Mouse (Mus musculus): Measurements from ENCODE around the gene Efr3b.
A peak's percentile ranks its signal among the peaks of the same experiment; 100 is the strongest.

Gene Efr3b

DNA sequence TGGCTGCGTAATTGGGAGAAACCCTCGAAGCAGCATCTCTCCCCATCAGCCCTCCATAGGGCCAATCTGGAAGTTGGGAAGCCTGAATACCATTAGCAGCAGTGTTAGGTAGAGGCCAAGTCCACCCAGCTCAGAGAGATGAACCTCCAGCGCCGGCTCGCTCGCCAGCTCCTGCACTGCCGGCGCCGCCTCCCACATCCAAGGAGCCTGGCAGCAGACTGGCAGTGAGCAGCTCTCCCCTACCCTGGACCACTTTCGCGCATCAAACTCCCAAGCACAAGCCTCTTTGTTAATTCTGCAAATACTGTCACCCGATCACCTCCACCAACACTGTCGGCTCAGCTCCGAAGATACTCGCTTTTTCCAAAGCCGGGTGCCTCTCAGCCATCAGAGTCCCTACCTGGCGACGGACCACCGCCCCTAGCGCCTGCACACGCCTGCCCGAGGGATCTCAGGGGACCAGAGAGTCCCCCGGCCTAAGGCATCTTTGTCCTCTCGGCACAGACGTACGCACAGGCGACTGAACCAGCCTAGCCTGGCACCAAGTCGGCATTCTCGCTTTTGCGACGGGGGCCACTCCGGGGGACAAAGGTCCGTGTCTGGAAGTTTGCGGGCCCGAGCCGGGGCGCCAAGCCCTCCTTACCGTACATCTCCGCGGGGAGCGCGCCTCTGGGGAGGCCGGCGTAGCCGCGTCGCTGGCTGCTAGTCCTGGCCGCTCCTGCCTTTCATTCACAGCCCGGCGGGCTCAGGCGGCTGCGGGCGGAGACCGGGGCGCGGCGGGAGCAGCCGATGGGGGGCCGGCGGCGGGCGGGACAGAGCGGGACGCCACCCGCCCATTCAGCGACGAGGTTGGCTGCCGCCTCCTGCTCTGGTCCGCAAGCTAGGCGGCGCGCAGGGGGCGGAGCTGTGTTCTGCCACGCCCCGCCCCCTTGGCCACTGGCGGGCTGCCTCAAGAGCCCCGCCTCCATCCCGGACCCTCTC is at the start of gene Efr3b:
TSS of gene Efr3b (minus strand) at position 855 of the 981 bp plus-strand sequence.
- peak; percentile 89 to 93 for DNase-seq

- peak in 1 of 2 experiments; percentile 22 for DNase-seq
Observed at GRCm38 (mm10) chr12:4083441-4083840, 44.7 kb upstream of the Efr3b start.

DNA sequence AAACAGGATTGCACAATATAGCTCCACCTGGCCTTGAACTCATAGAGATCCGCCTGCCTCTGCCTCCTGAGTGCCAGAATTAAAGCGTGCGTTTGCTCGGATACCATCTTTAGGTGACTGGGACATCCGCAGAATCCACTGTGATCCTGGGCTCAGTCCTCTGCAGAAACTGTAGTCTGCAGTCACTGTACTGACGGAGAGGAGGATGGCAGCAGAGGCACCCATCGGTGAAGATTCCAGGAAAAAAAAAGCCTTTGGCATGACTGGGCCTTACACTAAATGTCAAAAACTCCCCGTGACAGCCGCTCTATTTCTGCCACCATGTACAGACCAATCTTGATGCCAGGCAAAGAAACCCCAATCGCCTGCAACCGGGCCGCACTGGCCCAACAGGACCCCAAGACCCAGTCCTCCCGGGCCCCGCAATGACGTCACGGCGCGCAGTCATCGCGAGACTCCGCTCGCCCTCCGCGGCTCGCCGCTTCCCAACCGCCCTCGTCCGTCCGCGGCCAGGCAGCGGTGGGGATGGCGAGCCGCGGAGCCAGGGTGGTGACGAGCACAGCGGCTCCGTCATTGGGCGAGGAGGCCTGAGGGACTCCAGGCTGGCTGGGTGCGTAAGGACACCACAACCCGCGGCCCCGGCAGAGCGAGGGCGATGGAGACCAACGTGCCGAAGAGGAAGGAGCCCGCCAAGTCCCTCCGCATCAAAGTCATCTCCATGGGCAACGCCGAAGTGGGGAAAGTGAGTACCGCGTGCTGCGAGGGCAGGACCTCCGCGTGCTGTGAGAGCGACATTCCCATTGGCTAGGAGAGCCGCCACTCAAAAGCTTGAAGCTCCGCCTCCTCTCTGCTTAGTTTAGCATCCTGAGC is 43.7 kb upstream of the Efr3b start, which contains the start of gene Dnajc27:
TSS of gene Dnajc27 (plus strand) at position 452 of the 870 bp plus-strand sequence.
- peak; percentile 95 to 97 for DNase-seq

DNA sequence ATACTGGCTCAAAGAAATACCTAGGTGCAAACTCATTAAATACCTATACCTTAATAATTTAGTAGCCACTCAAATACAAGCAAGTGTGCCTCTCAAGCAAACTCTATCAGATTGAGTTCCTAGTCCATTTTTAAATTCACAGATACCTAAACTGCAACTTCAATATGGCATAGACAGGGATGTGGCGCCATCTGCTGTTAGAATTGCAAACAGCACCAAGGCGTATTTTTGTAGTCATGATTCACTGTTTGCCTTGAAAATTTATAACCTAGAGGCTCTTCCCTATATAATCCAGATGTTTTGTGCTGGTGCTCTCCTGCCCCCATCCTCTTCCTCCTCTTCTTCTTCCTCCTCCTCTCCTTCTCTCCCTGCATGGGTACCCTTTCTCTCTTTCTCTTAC is 41.6 kb upstream of the Efr3b start:
- peak; percentile 75 to 88 for DNase-seq

DNA sequence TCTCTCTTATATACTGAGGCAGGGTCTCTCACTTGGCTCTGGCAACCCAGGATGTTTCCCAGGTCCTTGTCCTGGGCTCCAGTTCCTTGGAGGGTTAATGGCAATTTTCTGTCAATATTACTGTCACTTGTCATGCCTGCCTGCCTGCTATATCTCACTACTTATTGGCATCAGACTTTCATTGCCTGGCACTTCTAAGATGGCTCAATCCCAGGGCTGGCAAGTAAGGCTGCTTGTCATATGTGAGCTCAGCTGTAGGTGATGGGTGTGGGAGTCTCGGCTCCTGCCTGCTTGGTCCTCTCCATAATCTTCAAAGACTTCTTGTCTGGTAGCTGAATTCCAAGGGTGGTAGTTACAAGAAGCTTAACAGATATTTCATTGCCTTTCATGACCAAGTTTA is 39.4 kb upstream of the Efr3b start:
- no peak for DNase-seq

GRCm38 (mm10) chr12:4076383-4076782 is 37.7 kb upstream of the Efr3b start:
- no peak for DNase-seq

- DNase-seq: no peak
Observed at GRCm38 (mm10) chr12:4075407-4075806, 36.7 kb upstream of the Efr3b start.

GRCm38 (mm10) chr12:4071671-4072070 is 33.0 kb upstream of the Efr3b start:
- DNase-seq: peak in 1 of 2 experiments; percentile 17

DNA sequence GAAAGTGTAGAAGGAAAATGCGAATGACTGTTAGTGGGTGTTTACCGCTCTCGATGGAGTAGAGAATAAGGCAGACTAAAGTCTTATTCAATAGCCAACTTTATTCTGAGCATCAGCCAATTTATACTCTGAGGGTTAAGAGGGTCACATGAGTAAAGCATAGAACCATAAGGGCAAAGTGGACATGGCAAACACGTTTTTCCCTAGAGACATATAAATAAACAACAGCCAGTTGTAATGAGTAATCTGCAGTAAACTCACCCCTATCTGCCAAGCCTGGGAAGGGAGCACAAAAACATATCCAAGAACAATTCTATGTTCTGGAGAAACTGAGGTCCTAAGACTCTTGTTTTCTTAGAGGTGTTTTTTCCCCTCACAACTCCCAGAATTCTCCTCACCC is 29.8 kb upstream of the Efr3b start:
- DNase-seq: no peak

GRCm38 (mm10) chr12:4066681-4067459 is 28.2 kb upstream of the Efr3b start:
- no peak for DNase-seq

- no peak for DNase-seq
Observed at GRCm38 (mm10) chr12:4065944-4066343, 27.2 kb upstream of the Efr3b start.

GRCm38 (mm10) chr12:4065498-4065897 is 26.8 kb upstream of the Efr3b start:
- no peak for DNase-seq

DNA sequence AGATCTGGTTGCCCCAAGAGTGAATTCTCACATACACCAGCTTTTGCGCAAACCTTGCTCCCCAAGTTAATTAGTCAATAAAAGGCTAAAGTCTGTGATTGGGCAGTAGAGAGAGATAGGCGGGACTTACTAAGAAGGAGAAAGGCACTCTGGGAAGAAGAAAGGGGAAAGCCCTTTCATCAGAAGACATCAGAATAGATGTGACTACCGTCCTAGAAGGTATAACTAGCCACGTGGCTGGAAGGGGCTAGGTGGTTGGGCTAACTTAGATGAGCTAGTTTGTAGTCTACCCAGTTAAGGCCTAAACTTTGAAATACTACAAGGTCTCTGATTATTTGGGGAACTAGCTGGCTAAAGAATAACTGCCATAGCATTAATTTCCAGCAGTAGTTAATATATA is 21.0 kb upstream of the Efr3b start:
- no peak for DNase-seq

DNA sequence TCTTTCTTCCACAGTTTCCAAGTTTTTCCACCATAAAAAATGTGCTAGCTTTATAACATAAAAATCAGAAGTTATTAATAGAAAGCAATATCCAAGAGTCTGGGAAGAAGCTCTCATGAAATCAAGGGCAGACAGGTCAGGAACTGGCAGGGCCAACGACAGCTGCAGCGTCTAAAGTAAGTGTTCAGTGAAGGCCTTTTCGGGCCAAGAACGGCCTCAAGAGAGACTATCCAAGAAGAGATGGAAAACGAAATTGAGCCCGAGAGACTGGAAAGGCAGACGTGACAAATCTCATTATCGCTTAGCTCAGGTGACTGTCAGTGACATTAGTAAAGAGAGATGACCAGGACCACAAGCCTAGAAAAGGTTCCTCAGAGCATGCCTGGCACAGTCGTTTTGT is 19.6 kb upstream of the Efr3b start:
- no peak for DNase-seq

GRCm38 (mm10) chr12:4054845-4055244 is 16.1 kb upstream of the Efr3b start:
- DNase-seq: no peak

DNA sequence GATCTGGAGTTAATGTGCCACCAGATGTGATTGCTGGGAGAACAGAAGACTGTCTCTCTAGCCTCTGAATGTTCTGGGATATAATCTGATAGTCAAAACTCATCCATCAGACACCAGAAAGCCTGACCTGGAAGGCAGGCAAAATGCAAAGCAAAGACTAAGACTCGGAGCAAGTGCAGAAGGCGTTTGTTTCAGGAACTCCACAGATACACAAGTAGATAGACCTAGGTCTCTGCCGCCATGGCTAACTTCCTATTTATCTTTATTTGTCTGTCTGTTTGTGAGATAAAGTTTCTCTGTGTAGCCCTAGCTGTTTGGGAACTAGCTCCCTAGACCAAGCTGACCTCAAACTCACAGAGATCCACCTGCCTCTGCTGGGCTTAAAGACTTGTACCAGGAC is 14.9 kb upstream of the Efr3b start:
- no peak for DNase-seq

GRCm38 (mm10) chr12:4050861-4051425 is 12.2 kb upstream of the Efr3b start:
- DNase-seq: no peak

- DNase-seq: no peak
Observed at GRCm38 (mm10) chr12:4048031-4048430, 9.3 kb upstream of the Efr3b start.

DNA sequence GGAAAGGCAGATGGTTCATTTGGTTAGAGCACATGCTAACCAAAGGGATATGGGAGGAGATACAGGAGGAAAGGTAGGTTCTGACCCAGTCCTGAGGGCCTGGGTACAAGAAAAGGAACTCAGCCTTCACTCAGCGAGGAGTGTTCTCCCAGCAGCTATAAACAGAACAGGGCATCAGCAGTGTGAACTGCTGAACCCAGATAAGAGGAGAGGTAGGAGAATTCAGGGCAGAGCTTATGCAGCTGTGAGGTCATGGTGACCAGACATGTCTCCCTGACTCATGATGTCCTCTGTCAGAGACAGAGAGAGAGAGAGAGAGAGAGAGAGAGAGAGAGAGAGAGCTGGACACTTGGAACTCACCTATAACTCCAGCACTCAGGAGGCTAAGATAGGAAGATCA is 7.3 kb upstream of the Efr3b start:
- no peak for DNase-seq

DNA sequence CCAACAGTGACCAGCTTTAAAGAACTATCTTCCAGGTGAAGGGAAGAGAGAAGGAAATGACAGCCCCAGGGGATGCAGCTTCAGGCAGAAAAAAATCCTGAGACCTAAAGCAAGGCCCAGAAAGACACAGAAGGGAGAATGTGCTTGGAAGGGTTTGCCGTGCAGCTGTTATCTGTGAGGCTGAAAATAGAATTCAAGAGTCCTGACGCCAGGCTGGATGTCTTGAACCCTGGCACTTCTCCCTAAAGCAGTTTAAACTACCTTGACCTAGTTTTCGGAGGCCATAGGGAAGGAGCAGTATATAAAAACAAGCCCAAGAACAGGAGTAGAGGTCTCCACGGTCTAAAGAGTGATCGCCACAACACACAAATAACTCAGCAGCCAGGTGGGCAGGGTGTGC is 3.7 kb upstream of the Efr3b start:
- DNase-seq: no peak

- no peak for DNase-seq
Observed at GRCm38 (mm10) chr12:4039046-4039445, 331 bp upstream of the Efr3b start.

GRCm38 (mm10) chr12:4037511-4037910 is 1.2 kb downstream of the Efr3b start:
- no peak for DNase-seq
